Mouse (Mus musculus) liver, adult 2 months (tissue): ENCODE measurements around the gene Crxos.

Experiments
- CTCF ChIP-seq: fragments of 200-500 bp; IDR thresholded peaks from 2 replicates; pipeline ENCODE4 v1.5.1; 2011; ENCODE audit warnings: low read depth, low read length, control low read depth
- POLR2A ChIP-seq: fragments of 200-500 bp; IDR thresholded peaks from 2 replicates; pipeline ENCODE4 v1.6.1; 2011; ENCODE audit warnings: low read length, control low read depth; ENCODE audit not compliant: insufficient read depth; ENCODE audit errors: extremely low read depth

- TF ChIP-seq CTCF (no peak), POLR2A (no peak)
Measured at GRCm38 (mm10) chr7:15944311-15944710, 61.9 kb downstream of the Crxos start.
